Mouse (Mus musculus) limb, embryonic 14.5 days (tissue): ENCODE results near the gene Plxnc1. TPM values are rescaled to one million over a fixed set of nuclear protein-coding genes. Genes with fewer than 3 reads are reported as not detected.

Source experiments
- ATAC-seq: fragments of 200-750 bp; cut with Nextera tagmentation; 2 replicates; pipeline ENCODE4 v1.8.0; 2017; ENCODE audit warnings: low read depth, moderate number of reproducible peaks, moderate TSS enrichment; ENCODE audit not compliant: low FRiP score
- DNase-seq: peaks from one replicate; pipeline ENCODE4 v3.0.0-alpha.2; 2015; ENCODE audit warnings: low spot score
- H3K27ac ChIP-seq: fragments of 300-500 bp; sonication (generic); replicated peaks from 2 replicates; pipeline ENCODE4 v1.5.1; 2014; ENCODE audit warnings: low read depth, mild to moderate bottlenecking, low read length, moderate library complexity, mixed read lengths
- H3K27me3 ChIP-seq: fragments of 300-500 bp; sonication (generic); 2 replicates; pipeline ENCODE4 v1.6.1; 2014; ENCODE audit warnings: low read length, mixed read lengths; ENCODE audit not compliant: control insufficient read depth, insufficient read depth
- H3K36me3 ChIP-seq: fragments of 300-500 bp; sonication (generic); 2 replicates; pipeline ENCODE4 v1.6.1; 2014; ENCODE audit warnings: mild to moderate bottlenecking, low read length, moderate library complexity, mixed read lengths; ENCODE audit not compliant: control insufficient read depth, insufficient read depth
- H3K4me1 ChIP-seq: fragments of 300-500 bp; sonication (generic); 2 replicates; pipeline ENCODE4 v1.6.1; 2014; ENCODE audit warnings: antibody characterized with exemption, low read length, mixed read lengths; ENCODE audit not compliant: control insufficient read depth, insufficient read depth
- H3K4me2 ChIP-seq: fragments of 300-500 bp; sonication (generic); replicated peaks from 2 replicates; pipeline ENCODE4 v1.6.1; 2014; ENCODE audit warnings: low read depth, mild to moderate bottlenecking, low read length, moderate library complexity; ENCODE audit not compliant: severe bottlenecking
- H3K4me3 ChIP-seq: fragments of 300-500 bp; sonication (generic); replicated peaks from 2 replicates; pipeline ENCODE4 v1.5.1; 2014; ENCODE audit warnings: low read length
- H3K9ac ChIP-seq: fragments of 300-500 bp; sonication (generic); 2 replicates; pipeline ENCODE4 v1.6.1; 2014; ENCODE audit warnings: mild to moderate bottlenecking, low read depth, low read length, moderate library complexity; ENCODE audit not compliant: severe bottlenecking
- H3K9me3 ChIP-seq: fragments of 300-500 bp; sonication (generic); 2 replicates; pipeline ENCODE4 v1.6.1; 2016; ENCODE audit warnings: low read length; ENCODE audit not compliant: control insufficient read depth
- POLR2A ChIP-seq: fragments of 200-500 bp; IDR thresholded peaks from 2 replicates; pipeline ENCODE4 v1.8.0; 2012; ENCODE audit warnings: inconsistent platforms, mild to moderate bottlenecking, moderate library complexity, borderline replicate concordance; ENCODE audit not compliant: insufficient read depth, insufficient read length; ENCODE audit errors: extremely low read depth
- WGBS: fragments of 180-500 bp; shearing (Covaris S2); extraction: QIAGEN DNeasy Blood & Tissue Kit; methylation state at CpG from one replicate; pipeline ENCODE4 v1.1.7; 2014; 5-methylcytosine and 5-hydroxymethylcytosine counted together
- polyA plus RNA-seq, 2 experiments: library from polyadenylated mRNA; depleted of rRNA in 1 of 2; stranded (reverse) in 1 of 2; unstranded in 1 of 2; fragments of >200 nt; fragmentation: Nextera tagmentation in 1 of 2; extraction: Ambion mirVana in 1 of 2; gene quantifications; 2 replicates each; pipeline versions ENCODE4 v1.2.1 to v1.2.3; 2012 to 2014

Gene Plxnc1
- polyA plus RNA-seq, 2 experiments, result 3.0 to 4.7 TPM

DNA sequence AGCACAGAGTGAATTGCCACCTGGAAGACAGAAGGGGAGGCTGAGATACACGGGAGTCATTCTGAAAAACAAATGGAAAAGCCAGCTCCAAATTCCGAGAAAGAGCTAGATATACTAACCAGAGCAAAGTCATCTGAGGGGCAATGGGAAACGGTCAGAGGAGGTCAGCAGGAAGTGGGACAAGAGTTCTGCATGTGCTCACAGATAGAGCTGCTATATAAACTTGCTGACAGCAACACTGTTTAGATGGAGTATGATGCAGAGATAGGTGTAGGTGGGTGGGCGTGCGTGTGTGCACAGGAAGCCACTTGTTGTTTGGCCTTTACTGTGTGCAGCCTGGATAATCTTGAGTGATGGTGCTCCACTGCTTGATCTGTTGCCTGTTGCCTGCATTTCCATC, 146.5 kb downstream of the Plxnc1 start:
- no peaks in the 10 kb centered on the region for H3K4me1 ChIP-seq
- H3K36me3 ChIP-seq, result peaks cover 7% of the 10 kb centered on the region; the same call in 1 of the 2 replicates
- no peak overlapping the region for H3K27ac ChIP-seq
- ATAC-seq, result no peak
- 61% methylated on average over 5 of the region's 5 CpGs for WGBS
- H3K9me3 ChIP-seq, result no peaks in the 10 kb centered on the region
- TF ChIP-seq POLR2A, result no peak
- no peak overlapping the region for H3K9ac ChIP-seq
- no peaks in the 10 kb centered on the region for H3K27me3 ChIP-seq
- H3K4me2 ChIP-seq, result no peak overlapping the region
- DNase-seq, result no peak
- no peak overlapping the region for H3K4me3 ChIP-seq

DNA sequence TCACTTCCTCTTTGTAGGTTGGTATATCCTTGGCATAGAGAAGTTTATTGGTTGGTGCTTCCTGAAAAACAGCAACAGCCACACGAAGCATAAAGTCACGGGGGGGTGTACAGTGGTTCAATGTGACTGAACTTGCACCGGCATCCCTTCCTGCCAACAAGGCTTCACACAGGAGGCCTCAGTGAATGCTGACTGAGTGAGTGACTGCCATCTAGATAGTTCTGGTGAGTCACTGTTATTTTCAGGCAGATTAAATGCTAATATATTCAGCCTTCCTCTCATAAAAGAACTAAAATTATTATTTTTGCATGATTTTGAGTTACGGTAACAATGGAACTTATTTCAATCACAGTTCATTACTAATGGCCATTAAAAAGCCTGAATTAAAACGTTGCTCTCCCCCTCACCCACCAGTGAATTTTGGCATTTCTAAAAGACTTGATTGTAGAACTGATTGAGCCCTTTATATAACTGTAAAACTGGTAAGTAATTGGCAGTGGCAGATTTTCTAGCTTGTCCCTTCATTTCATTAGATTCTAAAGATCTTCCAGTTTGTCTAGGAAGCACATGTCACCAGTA, 149.9 kb downstream of the Plxnc1 start:
- Histone ChIP-seq H3K27ac (no peak overlapping the region), H3K9ac (no peak overlapping the region), H3K4me1 (no peaks in the 10 kb centered on the region), H3K4me3 (no peak overlapping the region), H3K36me3 (peaks cover 27% of the 10 kb centered on the region), H3K27me3 (no peaks in the 10 kb centered on the region), H3K9me3 (no peaks in the 10 kb centered on the region), H3K4me2 (no peak overlapping the region)
- ATAC-seq (no peak), DNase-seq (no peak)
- TF ChIP-seq POLR2A, result no peak
- 81% methylated on average over 5 of the region's 5 CpGs for WGBS

DNA sequence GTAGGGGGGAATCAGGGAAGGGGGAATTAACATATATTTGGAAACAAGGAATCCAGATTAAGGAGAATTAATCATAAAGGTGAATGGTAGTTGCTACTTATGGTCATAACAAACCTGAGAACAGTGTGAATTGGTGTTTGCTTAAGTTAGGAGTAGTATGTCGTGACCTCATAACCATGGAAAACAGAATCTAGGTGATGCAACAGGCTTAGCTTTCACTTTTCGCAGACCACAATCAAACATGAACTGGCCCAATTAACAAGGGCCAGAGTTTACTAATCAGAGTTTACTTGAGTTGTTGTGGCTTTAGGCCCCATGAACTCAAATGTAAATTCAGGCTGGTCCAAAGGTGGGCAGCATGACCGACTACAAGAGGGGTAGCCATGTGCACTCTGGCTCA, 150.7 kb downstream of the Plxnc1 start:
- no peak for DNase-seq
- H3K27me3 ChIP-seq, result no peaks in the 10 kb centered on the region
- ATAC-seq, result no peak
- TF ChIP-seq POLR2A, result no peak
- peaks cover 27% of the 10 kb centered on the region for H3K36me3 ChIP-seq
- no peaks in the 10 kb centered on the region for H3K9me3 ChIP-seq
- no peak overlapping the region for H3K4me3 ChIP-seq
- H3K27ac ChIP-seq, result no peak overlapping the region
- 92% methylated on average over 3 of the region's 3 CpGs for WGBS
- H3K4me1 ChIP-seq, result no peaks in the 10 kb centered on the region
- H3K9ac ChIP-seq, result no peak overlapping the region
- H3K4me2 ChIP-seq, result no peak overlapping the region

DNA sequence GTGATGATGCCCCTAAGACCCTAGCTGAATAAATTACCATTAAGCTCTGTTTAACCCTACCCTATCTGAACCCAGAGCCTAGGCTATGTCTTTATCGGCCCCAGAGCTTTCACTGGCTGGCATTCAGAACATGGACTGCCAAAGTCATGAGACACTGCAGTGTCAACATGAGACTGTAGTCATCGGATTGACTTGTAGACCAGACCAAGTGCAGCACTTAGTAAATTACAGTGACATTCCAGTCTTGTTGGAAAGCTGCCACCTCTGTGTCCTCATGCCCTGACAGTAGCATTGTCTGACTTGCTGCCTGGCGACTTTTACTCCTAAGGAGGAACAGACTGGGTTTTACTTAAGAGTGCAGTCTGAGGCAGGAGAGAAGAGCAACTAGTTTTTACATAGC, 155.4 kb downstream of the Plxnc1 start:
- H3K4me3 ChIP-seq, result no peak overlapping the region
- 75% methylated on average over 3 of the region's 3 CpGs for WGBS
- DNase-seq, result peak; percentile 7
- H3K4me2 ChIP-seq, result no peak overlapping the region
- ATAC-seq, result no peak
- no peak overlapping the region for H3K27ac ChIP-seq
- TF ChIP-seq POLR2A, result no peak
- no peaks in the 10 kb centered on the region for H3K27me3 ChIP-seq
- H3K36me3 ChIP-seq, result peaks cover 32% of the 10 kb centered on the region
- H3K9me3 ChIP-seq, result no peaks in the 10 kb centered on the region
- H3K9ac ChIP-seq, result no peak overlapping the region
- no peaks in the 10 kb centered on the region for H3K4me1 ChIP-seq

DNA sequence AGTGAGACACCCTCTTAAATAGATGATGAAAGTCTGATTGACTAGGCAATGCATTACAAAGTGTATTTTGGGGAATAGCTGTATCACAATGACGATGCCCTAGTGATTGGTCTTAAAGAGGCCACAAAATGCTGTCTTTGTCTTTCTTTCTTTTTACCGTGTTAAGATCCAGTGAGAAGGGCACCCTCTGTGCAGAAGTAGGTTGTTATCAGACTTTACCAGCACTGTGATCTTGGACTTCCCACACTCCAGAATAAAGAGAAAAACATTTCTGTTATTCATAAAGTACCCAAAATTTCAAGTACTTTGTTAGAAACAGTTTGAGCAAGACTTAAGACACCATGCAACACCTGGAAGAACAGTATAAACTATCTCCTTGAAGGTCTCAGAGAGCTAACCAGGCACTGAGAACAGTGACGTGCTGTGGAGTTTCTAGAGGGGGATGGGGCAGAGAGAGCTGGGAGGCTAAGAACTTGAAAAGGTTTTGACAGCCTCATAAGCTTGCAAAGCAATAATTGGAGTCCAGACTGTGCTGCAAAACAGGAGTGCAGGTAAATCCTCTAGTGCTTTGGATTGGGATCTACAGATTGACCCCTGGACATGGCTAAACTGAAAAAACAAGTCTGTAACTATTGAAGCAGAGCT, 163.9 kb downstream of the Plxnc1 start:
- TF ChIP-seq POLR2A, result no peak
- DNase-seq (no peak), ATAC-seq (no peak)
- H3K36me3 ChIP-seq, result no peaks in the 10 kb centered on the region
- no peak overlapping the region for H3K4me3 ChIP-seq
- H3K9ac ChIP-seq, result no peak overlapping the region
- no peak overlapping the region for H3K27ac ChIP-seq
- H3K4me1 ChIP-seq, result no peaks in the 10 kb centered on the region
- H3K27me3 ChIP-seq, result no peaks in the 10 kb centered on the region
- H3K4me2 ChIP-seq, result no peak overlapping the region
- H3K9me3 ChIP-seq, result no peaks in the 10 kb centered on the region
- 85% methylated on average over 3 of the region's 3 CpGs for WGBS

DNA sequence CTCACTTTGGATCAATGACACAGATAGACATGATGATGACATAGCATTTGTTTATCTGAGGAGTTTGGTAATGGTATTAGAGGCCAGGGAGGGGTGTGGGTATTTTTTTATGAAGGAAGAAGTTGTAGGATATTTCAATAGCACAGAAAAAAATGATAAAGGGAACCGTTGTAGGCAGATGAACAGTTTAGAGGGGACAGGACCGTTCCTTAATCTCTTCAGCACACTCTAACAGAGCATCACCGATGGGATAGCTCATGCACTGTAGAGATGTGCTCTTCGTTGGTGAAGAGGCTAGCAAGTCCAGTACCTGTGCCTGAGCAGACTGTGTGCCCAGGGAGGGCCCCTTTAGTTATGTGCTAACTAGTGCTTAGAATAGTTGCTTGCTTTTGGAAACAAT, 165.3 kb downstream of the Plxnc1 start:
- Histone ChIP-seq H3K27ac (no peak overlapping the region), H3K4me1 (no peaks in the 10 kb centered on the region), H3K36me3 (0 out of 2 replicates have a peak, but pooled peaks cover 4% of the 10 kb centered on the region), H3K9ac (no peak overlapping the region), H3K27me3 (no peaks in the 10 kb centered on the region), H3K9me3 (no peaks in the 10 kb centered on the region), H3K4me3 (no peak overlapping the region), H3K4me2 (no peak overlapping the region)
- DNase-seq, result no peak
- ATAC-seq, result no peak
- 97% methylated on average over 4 of the region's 4 CpGs for WGBS
- no peak for TF ChIP-seq POLR2A
